Mouse (Mus musculus): Measurements from ENCODE around the gene Gm47959. TPM values are rescaled to one million over a fixed set of nuclear protein-coding genes. Genes with fewer than 3 reads are reported as not detected.
"Not testable (repeated sequence)": the region's sequence is repeated elsewhere in the genome, so short reads cannot be mapped to it uniquely, and the experiment has no call there.

Gm47959 gene
- total RNA-seq (2022): not detected

DNA sequence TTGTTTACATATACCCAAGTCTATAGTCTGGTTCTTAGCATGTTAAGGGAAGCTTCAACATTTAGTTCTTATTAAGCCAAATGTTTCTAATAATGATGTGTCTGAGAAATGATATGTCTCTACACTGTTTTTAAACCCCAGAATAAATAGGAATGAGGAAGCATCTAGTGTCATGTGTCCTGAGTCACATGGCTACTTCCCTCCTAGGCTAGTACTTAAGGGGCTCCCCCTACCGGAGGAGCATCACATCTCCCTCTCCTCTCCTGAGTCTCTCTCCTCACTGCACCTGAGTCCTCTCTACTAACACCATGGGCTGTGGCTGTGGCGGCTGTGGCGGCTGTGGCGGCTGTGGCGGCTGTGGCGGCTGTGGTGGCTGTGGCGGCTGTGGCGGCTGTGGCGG, at the start of gene Gm47959:
Gm47959 (plus strand) TSS at position 243 of the 400 bp plus-strand sequence.
- DNase-seq (ENCODE audit: low spot score in 2 of 2): not testable (repeated sequence)

DNA sequence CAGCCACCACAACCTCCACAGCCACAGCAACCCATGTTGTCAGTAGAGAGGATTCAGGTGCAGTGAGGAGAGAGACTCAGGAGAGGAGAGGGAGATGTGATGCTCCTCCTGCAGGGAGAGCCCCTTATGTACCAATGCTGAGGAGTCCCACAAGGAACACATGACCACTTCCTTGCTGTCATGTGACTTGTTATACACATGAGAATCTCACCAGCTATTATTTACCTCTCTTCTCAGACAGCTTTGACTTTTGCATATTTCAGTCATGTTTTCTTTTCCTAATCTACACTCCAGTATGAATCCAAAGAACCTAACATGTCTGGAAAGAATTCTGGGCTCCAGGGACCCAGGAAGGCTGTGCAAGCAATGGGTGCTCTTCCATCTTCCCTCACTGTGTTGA, 44.4 kb upstream of the Gm47959 start, which contains the start of gene Gm7544:
Gm7544 (minus strand) TSS at position 101 of the 400 bp plus-strand sequence.
- DNase-seq (ENCODE audit: low spot score in 2 of 2): not testable (repeated sequence)

DNA sequence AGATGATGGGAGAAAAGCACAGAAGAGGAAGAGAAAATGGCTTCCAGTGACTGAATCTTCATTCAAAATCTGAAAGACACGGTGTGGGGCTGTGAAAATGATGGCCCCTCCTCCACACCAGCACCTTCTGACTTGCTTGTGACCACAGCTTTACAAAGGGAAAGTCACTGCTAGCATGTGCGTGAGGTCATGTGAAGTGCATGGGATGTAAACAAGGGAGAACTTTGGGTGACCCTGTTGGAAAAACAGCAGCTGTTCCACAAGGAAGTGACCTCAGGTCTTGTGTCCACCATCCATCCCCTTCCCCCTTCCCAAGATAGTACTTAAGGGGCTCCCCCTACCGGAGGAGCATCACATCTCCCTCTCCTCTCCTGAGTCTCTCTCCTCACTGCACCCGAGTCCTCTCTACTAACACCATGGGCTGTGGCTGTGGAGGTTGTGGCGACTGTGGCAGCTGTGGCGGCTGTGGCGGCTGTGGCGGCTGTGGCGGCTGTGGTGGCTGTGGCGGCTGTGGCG, 40.4 kb upstream of the Gm47959 start, which contains the start of gene Gm47955:
Gm47955 (plus strand) TSS at position 417 of the 516 bp plus-strand sequence.
- no peak for DNase-seq (ENCODE audit: low spot score in 2 of 2)

DNA sequence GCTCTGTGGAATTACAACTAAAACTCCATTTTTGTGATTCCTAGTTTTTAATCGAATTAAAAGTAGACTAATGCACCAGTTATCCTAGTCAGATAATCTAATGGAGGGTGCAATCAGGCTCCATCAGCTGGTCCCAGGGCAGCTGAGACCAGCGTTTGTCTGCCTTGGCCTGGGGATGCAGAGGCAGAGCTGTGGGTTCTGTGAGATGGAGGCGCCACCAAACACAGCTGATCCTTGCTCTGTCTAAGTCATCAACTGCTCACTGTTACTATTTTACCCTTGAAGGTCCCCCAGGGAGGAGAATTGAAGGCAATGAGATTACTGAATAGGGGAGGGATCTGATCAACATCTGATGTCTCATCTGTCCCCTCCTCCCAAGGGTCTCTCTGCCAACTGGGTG, 33.9 kb upstream of the Gm47959 start:
- DNase-seq (ENCODE audit: low spot score in 2 of 2): no peak

DNA sequence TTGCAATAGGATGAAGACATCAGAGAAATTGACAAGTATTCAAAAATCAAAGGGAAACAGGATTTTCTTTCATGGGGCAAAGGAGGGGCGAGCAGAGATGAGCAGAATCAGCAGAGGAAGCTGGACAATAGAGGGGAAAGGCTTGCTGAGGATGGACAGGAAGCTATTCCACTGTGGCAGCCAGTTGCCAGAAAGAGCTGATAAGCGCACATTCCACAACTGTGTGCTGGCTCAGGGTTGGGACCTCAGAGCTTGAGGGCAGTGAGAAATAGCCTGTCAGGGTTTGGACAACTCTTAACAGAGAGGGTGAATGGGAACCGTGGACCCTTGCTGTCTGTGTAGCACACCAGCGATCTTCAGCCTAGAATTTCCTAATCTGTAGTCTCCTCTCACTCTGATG, 28.3 kb upstream of the Gm47959 start:
- DNase-seq (ENCODE audit: low spot score in 2 of 2): no peak

DNA sequence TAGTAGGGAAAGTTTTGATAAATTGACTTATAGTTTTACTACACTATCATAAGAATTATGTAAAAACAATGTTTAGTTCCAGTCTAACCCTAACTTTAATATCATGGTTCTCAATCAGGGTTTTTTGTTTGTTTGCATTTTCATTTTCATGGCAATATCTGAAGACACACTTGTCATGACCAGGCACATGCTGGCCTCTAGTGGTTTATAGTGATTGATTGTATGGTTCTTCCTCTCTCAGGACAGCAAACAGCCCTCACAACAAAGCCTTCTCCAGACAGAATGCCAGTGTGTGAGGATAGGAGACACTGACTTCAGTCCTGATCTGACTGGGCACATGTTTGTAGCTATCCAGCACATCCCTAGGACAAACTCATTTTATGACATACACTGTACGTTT, 27.1 kb upstream of the Gm47959 start:
- no peak for DNase-seq (ENCODE audit: low spot score in 2 of 2)

DNA sequence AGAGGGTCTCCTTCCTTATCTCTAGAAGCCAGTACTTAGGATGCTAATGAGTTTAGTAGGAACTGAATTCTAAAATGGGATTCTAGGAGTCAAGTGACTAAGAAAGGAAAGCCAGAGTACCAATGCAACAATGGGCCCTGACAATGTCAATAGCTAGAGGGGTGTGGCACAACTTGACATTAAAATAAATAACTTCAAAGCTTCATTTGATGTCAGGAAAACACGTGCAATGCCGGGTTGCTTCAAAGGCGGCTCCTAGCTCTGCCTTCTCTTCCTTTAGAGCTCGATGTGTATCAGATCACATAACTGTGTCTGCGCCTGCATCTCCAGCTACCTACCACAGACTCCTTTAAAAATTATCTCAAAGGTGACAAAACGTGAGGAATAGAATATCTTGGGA, 26.4 kb upstream of the Gm47959 start:
- no peak for DNase-seq (ENCODE audit: low spot score in 2 of 2)

DNA sequence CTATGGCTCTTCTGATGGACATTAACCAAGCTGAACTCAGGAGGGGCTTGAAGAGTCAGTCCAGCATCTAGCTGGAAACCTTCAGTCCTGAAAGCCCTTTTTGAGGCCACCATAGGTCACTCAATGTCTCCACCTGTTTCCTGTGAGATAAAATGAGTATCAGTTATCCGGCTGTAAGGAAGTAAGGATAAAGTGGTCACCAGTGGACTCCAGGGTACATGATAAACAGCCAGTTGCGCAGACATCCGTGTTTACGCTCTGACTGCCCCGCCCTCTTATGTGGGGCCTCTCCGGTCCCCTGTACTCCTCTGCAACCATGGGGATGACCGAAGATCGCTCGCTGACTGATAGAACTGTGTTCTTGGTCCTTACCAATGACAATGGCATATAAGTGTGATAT, 26.0 kb upstream of the Gm47959 start:
- no peak for DNase-seq (ENCODE audit: low spot score in 2 of 2)

DNA sequence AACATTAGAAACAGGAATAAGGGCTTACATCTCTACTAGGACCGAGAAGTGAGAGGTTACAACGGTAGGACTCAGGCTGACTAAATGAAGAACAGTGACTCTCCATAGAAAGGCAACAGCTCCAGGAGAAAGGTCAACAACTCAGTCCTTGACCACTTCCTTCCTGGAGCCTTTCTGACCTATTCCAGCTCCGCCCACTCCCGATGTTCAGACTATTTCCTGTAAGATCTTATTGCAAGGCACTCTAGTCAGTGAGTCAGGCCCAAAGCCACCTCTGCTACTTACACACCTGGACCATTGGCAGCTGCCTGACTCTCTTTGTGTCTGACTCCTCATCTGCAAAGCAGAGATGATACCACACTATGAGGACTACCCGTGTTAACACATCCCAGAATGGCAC, 24.6 kb upstream of the Gm47959 start:
- DNase-seq (ENCODE audit: low spot score in 2 of 2): no peak

DNA sequence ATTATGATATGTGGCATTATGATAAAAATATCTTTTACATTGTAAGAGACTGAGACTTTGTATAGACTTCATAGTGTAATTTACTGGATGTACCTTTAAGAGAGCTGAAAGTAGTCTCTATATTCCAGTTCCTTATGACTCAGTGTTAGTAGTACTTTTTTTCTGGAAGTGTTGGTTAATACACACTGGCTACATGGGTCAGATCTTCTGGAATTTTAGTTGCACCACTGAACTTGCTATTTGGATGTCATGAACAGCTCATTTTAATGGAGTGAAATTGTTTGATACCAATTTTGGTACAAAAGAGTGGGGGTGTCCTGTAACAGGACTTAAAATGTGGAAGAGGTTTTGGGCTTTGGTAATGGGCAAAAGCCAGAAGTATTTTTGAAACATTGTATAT, 22.5 kb upstream of the Gm47959 start:
- DNase-seq (ENCODE audit: low spot score in 2 of 2): no peak

DNA sequence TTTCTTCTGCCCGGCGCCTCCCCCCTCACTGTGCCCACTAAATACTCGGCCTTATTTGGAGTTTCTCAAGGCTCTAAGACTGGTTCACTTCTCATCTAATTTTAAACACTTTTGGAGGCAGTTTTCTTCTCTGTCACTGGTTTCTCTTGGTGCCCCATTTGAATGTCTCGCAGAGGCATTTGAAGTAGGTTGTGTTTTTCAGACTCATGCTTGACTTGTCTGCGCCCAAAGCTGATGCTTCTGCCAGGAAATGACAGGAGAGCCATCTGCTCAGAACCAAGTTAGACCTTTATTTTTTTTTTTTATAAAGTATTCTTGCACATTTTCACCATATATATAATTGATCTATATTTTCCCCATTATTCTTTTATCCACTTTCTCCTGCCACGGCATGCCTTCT, 13.6 kb upstream of the Gm47959 start:
- no peak for DNase-seq (ENCODE audit: low spot score in 2 of 2)

DNA sequence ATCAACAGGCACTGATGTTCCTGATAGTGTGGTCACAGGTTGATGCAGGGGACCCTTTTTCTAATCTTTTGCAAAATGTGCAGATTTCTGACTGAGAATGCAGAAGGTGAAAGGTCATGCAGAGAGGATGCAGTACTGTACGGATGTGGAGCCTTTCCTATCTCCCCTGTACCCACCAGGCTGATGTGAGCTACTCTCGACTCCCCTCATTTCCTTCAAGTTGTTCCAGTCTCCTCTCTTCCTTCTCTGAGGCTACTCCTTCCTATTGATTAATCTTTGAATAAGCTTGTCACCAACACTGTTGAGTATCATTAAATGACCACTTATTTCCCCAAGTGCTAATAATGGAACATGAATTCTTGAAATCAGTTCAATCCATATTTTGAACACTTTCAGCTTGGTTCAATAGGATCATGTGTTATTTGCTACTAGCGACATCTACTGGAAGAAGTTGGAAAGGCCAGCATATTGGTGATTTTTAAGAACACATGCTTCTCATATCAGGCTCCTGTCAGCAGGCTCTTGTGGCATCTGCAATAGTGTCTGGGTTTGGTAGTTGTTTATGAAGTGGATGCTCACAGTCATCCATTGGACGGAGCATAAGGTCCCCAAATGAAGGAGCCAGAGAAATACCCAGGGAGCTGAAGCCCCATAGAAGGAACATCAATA, 12.7 kb upstream of the Gm47959 start:
- DNase-seq (ENCODE audit: low spot score in 2 of 2): no peak

DNA sequence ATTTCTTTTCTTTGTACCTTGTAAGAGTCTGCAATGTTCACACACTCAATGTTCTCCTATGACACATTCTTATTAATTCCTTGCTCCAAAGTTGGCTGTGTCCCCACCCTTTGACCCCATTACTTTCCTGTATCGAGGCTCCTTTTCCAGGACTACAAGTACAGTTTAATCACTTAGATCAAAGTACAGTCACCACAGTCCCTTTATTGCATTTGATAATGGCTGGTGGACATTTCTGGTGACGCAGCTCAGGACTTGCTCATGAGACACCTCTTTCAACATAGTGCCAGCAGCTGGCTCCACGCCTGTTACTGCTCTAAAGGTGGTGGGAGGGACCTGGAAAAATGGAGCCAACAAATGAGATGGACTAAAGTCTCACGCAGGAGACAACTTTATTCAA, 9.3 kb upstream of the Gm47959 start:
- no peak for DNase-seq (ENCODE audit: low spot score in 2 of 2)

DNA sequence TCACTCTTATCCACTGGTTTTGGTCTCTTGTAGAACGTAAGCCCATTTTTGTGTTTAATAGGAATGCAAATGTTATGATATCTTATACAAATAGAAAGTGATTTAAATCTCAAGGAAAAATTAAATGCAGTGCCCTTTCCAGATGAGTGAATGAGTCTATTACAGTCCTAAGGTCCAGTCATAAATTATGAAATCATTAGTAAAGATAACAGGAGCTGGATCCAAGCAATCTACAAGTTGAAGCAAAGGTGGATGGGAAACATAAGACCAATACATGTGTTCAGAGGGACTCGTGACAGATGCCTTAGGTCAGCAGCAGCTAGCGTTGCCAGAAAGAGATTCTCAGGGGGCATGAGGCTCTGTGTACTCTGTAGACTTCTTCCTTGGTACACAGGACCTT, 8.8 kb upstream of the Gm47959 start:
- DNase-seq (ENCODE audit: low spot score in 2 of 2): no peak

DNA sequence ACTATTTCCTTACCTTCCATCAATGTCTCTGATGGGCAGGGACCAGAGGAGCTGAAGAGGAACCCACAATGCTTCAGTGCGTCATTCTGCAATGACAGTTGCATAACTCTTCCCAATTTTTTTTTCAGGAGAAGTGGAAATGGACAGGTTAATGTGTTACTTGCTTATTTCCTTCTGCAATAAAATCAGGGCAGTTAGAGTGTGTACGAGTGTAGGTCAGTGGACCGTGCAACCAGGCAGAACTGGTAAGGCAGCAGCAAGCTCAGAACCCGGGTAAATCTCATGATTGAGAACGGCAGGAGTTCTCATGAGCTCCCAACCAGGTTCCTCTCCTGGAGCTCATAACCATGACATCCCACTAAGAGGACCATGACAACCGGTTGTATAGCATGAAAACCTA, 8.3 kb upstream of the Gm47959 start:
- no peak for DNase-seq (ENCODE audit: low spot score in 2 of 2)

DNA sequence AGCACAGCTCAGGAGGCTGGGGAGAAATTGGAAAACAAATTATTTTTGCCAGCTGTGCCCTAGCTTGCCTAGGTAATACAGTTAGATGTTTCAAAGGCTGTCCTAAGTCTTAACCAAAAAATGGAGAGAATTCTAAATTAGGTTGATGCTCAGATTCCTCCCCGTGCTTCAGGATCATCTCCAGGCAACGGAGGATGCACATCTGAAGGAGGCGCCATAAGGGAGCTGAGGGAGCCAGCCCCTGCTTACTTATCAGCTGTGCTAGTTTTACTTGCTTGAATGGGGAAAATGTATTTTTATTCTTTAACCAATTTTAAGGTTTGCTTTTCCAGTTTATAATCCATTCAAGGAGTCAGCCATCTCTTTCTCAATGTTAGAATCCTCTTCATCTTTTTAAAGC, 6.4 kb upstream of the Gm47959 start:
- no peak for DNase-seq (ENCODE audit: low spot score in 2 of 2)

DNA sequence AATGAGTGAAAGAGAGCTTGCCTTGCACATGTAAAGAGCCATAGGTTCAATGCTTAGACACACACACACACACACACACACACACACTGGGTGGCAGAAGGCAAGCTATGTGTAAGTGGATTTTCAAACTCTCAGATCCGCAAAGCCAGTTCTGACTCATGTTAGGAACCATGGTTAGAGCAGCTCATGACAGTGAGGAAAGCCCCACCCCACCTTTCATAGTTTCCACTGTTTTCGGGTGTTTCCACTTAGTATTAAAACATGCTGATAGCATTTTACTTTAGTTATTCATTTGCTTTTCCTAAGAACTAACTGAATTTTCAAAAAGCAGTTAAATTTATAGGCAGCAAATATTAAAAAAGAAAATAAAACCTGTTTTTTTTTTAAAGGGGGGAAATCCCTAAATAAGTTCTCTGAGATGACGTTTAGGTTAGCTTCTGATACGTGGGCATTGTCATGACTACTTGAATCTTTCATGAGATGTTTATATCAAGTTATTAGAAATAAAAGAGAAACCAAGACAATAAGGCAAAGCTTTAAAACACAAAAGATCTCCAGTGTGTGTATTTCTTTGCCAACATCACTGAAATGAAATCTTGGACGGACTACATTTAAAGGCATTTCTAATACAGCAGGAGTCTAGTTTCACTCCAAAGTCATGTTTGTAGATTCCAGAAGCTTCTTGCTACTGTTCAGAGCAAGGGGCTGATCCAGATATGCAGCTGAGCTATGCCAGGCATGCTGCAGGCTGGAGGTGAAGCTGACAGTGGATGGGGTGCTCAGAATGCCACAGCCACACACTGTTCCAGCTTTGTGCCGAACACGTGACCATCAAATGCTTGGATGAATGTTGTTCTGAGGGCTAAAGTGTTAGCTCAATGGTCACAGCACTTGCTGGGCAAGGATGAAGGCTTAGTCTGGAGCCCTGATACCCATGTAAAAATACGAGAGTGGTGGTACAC, 6.2 kb downstream of the Gm47959 start:
- no peak for DNase-seq (ENCODE audit: low spot score in 2 of 2)

DNA sequence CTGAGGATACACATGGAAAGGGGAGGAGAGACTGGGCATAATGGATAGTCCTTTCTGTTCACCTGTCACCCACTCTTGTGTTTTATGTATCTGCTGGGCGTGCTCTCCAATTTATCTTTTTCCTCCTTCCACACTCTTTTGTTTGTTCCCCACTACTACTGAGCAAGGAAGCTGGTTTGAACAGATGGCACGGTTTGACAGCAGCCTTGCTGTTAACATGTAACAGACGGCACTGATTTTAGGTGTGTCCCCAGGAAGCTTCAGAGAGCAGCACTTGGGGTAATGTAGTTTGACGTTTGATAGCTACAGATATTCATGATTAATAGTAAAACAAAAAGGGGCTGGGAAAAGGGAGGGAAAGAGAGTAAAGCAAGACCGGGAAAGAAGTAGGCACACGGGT, 7.1 kb downstream of the Gm47959 start:
- no peak for DNase-seq (ENCODE audit: low spot score in 2 of 2)

DNA sequence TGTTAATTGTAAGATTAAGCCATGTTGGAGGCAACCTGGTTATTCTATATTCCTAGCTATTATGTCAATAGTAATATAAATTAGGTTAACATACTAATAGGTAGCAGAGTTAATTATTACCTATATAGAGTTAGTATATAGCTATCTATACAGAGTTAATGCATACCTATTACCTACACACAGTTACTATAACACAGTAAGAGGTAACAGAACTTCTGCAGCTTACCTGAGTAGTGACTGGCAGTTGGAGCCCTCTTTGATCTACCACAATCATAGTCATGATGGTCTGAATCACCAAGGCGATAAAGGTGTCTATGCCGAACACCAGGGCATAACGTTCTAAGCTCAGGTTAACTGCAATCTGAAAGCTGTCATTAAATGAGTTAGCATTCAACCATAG, 14.1 kb downstream of the Gm47959 start:
- DNase-seq (ENCODE audit: low spot score in 2 of 2): no peak

DNA sequence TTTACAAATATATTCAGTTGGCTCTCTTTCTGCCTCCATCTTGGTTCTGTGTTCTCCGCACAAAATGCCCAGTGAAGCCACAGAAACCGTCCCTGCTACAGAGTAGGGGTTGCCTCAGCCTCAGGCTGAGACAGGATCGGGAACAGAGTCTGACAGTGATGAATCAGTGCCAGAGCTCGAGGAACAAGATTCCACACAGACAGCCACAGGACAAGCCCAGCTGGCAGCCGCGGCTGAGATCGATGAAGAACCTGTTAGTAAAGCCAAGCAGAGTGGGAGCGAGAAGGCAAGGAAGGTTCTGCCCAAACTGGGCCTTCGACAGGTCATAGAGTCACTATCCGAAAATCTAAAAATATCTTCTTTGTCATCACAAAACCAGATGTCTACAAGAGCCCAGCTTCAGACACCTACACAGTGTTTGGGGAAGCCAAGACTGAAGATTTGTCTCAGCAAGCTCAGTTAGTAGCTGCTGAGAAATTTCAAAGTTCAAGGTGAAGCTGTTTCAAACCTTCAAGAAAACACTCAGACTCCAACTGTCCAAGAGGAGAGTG, 15.1 kb downstream of the Gm47959 start:
- DNase-seq (ENCODE audit: low spot score in 2 of 2): no peak

DNA sequence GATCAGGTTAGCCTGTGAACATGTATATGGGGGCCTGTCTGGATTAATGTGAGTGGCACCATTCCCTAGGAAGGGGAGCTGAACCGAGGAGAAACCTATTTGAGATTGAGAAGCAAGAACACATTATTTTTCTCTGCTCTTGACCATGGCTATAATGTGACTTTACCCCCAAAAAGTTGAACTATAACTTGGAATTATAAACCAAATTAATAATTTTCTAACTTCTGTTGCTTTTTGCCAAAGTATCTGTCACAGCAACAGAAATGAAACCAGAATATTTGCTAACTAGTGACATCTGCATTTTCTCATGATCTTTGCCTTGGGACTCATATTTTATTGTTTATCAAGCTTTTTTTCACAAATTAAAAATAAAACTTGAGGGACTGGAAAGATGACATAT, 16.2 kb downstream of the Gm47959 start:
- no peak for DNase-seq (ENCODE audit: low spot score in 2 of 2)

DNA sequence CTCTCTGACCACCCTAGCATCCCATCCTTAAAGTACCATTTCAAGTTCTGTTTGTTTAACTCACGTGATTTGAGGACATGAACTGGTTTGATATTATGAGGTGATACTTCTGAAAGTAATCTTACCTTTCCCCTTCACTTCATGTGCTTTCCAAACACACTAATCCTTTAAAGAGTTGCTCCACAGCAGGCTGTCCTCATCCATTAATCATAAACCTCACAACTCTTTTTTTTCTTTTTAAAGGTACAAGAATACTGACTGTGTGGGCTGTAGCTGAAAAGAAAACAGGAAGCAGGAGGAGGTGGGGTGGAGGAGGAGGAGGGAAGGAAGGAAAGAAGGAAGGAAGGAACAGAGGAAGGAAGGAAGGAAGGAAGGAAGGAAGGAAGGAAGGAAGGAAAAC, 31.6 kb downstream of the Gm47959 start:
- no peak for DNase-seq (ENCODE audit: low spot score in 2 of 2)
